Mouse (Mus musculus): ENCODE measurements around the gene Gm10273. TPM values are rescaled to one million over a fixed set of nuclear protein-coding genes. Genes with fewer than 3 reads are reported as not detected.
"Not testable (repeated sequence)": the region's sequence is repeated elsewhere in the genome, so short reads cannot be mapped to it uniquely, and the experiment has no call there.

Gene Gm10273
- polyA plus RNA-seq, 1 experiment from 2014 or later = 13.3 TPM

DNA sequence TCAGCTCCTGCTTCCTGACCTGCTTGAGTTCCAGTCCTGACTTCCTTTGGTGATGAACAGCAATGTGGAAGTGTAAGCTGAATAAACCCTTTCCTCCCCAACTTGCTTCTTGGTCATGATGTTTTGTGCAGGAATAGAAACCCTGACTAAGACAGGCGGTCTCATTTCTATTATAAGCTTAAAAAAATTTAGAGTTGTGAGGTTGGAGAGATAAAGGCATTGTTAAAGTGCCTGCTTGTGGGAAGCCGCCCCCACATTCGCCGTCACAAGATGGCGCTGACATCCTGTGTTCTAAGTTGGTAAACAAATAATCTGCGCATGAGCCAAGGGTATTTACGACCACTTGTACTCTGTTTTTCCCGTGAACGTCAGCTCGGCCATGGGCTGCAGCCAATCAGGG lies 13.9 kb upstream of the Gm10273 start:
- H3K27me3 ChIP-seq (replicated peaks; ENCODE audit: control insufficient read depth, insufficient read depth, low read length); H3K4me1 ChIP-seq (ENCODE audit: control insufficient read depth, insufficient read depth, low read depth, low read length); ATAC-seq; H3K4me3 ChIP-seq (ENCODE audit: low read length); H3K36me3 ChIP-seq (ENCODE audit: control insufficient read depth, insufficient read depth, low read length); H3K4me2 ChIP-seq (ENCODE audit: low read length); H3K9me3 ChIP-seq (ENCODE audit: control insufficient read depth, low read length); H3K9ac ChIP-seq (ENCODE audit: low read depth, low read length); H3K27ac ChIP-seq (ENCODE audit: low read depth, low read length): not testable (repeated sequence)
- WGBS = 83% methylated on average over 6 of the region's 10 CpGs

DNA sequence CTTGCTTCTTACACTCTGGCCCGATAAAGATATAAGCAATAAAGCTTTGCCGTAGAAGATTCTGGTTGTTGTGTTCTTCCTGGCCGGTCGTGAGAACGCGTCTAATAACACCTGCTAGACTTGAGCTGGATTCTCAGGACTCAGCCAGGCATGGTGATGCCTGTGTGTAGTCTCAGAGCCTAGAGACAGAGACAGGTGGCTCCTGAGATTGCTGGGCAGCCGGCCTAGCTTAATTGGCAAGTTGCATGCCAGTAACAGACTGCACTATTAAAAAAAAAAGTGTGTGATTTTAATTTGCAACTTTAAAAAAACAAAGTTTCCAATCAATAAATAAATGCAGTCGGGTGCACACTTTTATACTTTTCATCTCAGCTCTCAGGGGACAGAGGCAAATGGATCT lies 8.5 kb upstream of the Gm10273 start:
- ATAC-seq = no peak
- Histone ChIP-seq H3K27ac (ENCODE audit: low read depth, low read length) (no peak overlapping the region), H3K9me3 (ENCODE audit: control insufficient read depth, low read length) (peaks cover 9% of the 10 kb centered on the region), H3K27me3 (replicated peaks; ENCODE audit: control insufficient read depth, insufficient read depth, low read length) (no peaks in the 10 kb centered on the region), H3K4me3 (ENCODE audit: low read length) (no peak overlapping the region), H3K4me2 (ENCODE audit: low read length) (no peak overlapping the region), H3K9ac (ENCODE audit: low read depth, low read length) (no peak overlapping the region), H3K4me1 (ENCODE audit: control insufficient read depth, insufficient read depth, low read depth, low read length) (no peaks in the 10 kb centered on the region), H3K36me3 (ENCODE audit: control insufficient read depth, insufficient read depth, low read length) (no peaks in the 10 kb centered on the region; the same call in 1 of the 2 replicates)
- WGBS = 83% methylated on average over 7 of the region's 8 CpGs

DNA sequence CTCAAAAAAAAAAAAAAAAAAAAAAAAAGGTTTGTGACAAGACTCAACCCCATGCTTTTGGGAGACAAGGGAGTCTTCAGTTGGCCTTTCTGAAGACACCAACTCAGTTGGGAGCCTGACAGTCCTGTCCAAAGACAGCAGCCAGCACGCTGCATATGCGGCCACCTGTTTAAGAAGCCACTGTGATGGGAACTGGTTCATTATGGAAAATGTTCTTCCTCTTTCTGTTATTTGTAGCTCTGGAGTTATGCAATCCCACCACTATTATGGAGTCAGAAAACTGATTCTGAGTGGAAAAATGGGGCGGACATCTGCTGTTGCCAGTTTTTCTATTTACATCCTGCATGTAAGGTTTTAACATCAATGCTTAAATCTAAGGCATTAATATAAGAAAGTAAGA lies 5.8 kb upstream of the Gm10273 start:
- Histone ChIP-seq H3K27me3 (replicated peaks; ENCODE audit: control insufficient read depth, insufficient read depth, low read length) (no peaks in the 10 kb centered on the region), H3K36me3 (ENCODE audit: control insufficient read depth, insufficient read depth, low read length) (no peaks in the 10 kb centered on the region; the same call in 1 of the 2 replicates), H3K9ac (ENCODE audit: low read depth, low read length) (no peak overlapping the region), H3K4me1 (ENCODE audit: control insufficient read depth, insufficient read depth, low read depth, low read length) (no peaks in the 10 kb centered on the region), H3K9me3 (ENCODE audit: control insufficient read depth, low read length) (peaks cover 9% of the 10 kb centered on the region), H3K27ac (ENCODE audit: low read depth, low read length) (no peak overlapping the region), H3K4me3 (ENCODE audit: low read length) (no peak overlapping the region), H3K4me2 (ENCODE audit: low read length) (no peak overlapping the region)
- 94% methylated on average over 3 of the region's 3 CpGs for WGBS
- no peak for ATAC-seq

DNA sequence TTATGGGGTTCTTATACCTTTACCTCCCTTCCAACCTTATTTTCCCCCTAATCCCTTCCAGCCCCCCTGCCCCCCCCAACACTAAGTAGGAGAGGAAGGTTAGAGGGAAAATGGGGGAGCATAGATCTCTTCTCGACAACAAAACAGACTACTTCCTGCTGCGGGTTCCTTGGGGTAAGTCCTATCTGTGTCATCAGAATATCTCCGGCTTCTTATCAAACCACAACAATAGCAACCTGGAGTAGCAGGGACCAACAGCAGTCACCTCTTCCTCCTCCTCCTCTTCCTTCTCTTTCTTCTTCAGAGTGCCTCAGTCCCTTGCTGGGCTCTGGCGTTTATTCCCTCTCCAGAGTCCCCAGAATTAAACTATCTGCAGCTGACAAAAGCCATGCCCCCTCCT lies 3.5 kb upstream of the Gm10273 start:
- Histone ChIP-seq H3K4me1 (ENCODE audit: control insufficient read depth, insufficient read depth, low read depth, low read length) (no peaks in the 10 kb centered on the region), H3K4me2 (ENCODE audit: low read length) (no peak overlapping the region), H3K27me3 (replicated peaks; ENCODE audit: control insufficient read depth, insufficient read depth, low read length) (no peaks in the 10 kb centered on the region), H3K4me3 (ENCODE audit: low read length) (no peak overlapping the region), H3K9me3 (ENCODE audit: control insufficient read depth, low read length) (peaks cover 9% of the 10 kb centered on the region), H3K9ac (ENCODE audit: low read depth, low read length) (no peak overlapping the region), H3K27ac (ENCODE audit: low read depth, low read length) (no peak overlapping the region), H3K36me3 (ENCODE audit: control insufficient read depth, insufficient read depth, low read length) (no peaks in the 10 kb centered on the region; the same call in 1 of the 2 replicates)
- WGBS = 74% methylated on average over 4 of the region's 4 CpGs
- no peak for ATAC-seq

DNA sequence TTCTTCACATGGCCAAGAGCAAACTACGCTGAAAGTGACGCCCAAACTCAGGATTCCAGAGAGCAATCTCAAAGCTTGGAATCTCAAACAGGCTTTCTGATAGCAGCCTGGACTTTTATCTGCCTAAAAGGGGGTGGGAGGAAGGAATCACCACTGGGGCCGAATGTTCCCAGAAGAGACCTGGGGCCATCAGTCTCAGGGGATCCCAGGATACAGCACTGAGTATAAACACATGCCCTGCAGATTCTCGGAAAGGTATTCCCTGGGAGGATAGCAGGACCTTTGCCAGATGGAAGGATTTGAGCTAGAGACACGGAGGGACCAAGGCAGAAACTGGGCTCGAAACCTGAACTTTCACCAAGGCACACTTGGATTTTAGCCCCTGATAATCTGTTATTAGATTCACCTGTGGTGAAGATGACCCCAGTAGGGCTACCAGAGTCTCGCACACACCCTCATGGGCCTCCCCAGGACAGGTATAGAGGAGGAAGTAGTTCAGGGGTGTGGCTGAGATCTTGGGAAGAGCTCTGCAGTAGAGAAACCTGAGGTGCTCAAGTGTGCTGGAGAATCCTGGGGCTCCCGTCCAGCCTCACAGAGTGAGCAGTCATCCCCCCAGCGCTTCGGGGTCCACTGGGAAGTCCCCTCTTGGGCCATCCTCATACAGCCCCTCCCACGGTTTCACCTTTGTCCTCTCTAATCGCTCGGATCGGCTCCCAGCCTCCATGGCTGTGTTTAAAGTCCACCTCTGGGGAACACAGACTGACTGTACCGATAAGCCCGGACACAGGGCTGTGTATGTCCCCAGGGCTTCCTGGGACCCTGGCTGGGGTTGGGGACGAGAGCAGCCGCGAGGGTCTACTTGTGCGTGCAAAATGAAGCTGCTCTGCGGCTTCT lies 7.7 kb downstream of the Gm10273 start, which contains the start of gene Pla2g12b:
TSS of gene Pla2g12b (plus strand) at position 762 of the 894 bp plus-strand sequence.
- H3K27me3 ChIP-seq (replicated peaks; ENCODE audit: control insufficient read depth, insufficient read depth, low read length) = no peaks in the 10 kb centered on the region
- no peaks in the 10 kb centered on the region for H3K36me3 ChIP-seq (ENCODE audit: control insufficient read depth, insufficient read depth, low read length)
- 81% methylated on average over 21 of the region's 21 CpGs for WGBS
- H3K27ac ChIP-seq (ENCODE audit: low read depth, low read length) = no peak within 1 kb of the TSS
- peaks cover 2% of the 10 kb centered on the region; the same call in 1 of the 2 replicates for H3K9me3 ChIP-seq (ENCODE audit: control insufficient read depth, low read length)
- no peak within 1 kb of the TSS for H3K9ac ChIP-seq (ENCODE audit: low read depth, low read length)
- no peak for ATAC-seq
- H3K4me2 ChIP-seq (ENCODE audit: low read length) = no peak within 1 kb of the TSS
- no peaks in the 10 kb centered on the region for H3K4me1 ChIP-seq (ENCODE audit: control insufficient read depth, insufficient read depth, low read depth, low read length)
- H3K4me3 ChIP-seq (ENCODE audit: low read length) = no peak within 1 kb of the TSS

DNA sequence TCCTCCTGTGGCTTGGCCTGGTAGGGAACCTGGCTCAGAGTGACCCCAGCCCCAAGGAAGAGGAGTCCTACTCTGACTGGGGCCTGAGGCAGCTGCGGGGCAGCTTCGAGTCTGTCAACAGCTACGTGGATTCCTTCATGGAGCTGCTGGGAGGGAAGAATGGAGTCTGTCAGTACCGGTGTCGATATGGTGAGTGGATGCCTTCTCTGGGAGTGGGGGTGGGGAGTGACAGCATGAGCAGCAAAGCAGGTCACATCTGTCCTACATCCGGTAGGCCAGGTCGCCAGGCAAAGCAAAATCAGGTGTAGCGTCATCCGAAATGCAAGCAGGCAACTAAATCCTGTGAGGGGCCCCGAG lies 8.3 kb downstream of the Gm10273 start:
- H3K27ac ChIP-seq (ENCODE audit: low read depth, low read length) = no peak overlapping the region
- ATAC-seq = no peak
- H3K9ac ChIP-seq (ENCODE audit: low read depth, low read length) = no peak overlapping the region
- no peak overlapping the region for H3K4me2 ChIP-seq (ENCODE audit: low read length)
- no peaks in the 10 kb centered on the region for H3K36me3 ChIP-seq (ENCODE audit: control insufficient read depth, insufficient read depth, low read length)
- no peaks in the 10 kb centered on the region for H3K27me3 ChIP-seq (replicated peaks; ENCODE audit: control insufficient read depth, insufficient read depth, low read length)
- 74% methylated on average over 10 of the region's 10 CpGs for WGBS
- peaks cover 2% of the 10 kb centered on the region; the same call in 1 of the 2 replicates for H3K9me3 ChIP-seq (ENCODE audit: control insufficient read depth, low read length)
- H3K4me1 ChIP-seq (ENCODE audit: control insufficient read depth, insufficient read depth, low read depth, low read length) = no peaks in the 10 kb centered on the region
- H3K4me3 ChIP-seq (ENCODE audit: low read length) = no peak overlapping the region

DNA sequence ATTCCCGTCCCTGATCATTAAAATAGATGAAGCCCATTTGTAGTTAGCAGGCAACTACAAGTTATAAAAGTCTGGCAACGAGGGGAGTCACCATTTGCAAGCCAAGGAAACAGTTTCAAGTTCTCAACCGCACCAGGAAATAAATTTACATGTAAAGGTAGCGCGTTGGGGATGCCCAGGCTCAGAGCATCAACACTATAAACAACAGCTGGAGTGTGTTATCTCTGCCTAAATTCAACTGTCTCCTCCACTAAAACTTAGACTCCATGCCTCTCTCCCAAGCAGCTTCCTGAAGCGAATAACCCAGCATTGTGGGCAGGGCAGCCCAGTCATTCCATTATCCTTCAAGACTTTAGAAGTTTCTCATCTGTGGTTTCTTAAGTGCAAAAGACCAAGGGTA lies 13.1 kb downstream of the Gm10273 start:
- WGBS = 68% methylated on average over 6 of the region's 6 CpGs
- no peaks in the 10 kb centered on the region for H3K4me1 ChIP-seq (ENCODE audit: control insufficient read depth, insufficient read depth, low read depth, low read length)
- no peaks in the 10 kb centered on the region for H3K9me3 ChIP-seq (ENCODE audit: control insufficient read depth, low read length)
- no peaks in the 10 kb centered on the region for H3K27me3 ChIP-seq (replicated peaks; ENCODE audit: control insufficient read depth, insufficient read depth, low read length)
- ATAC-seq = no peak
- H3K4me3 ChIP-seq (ENCODE audit: low read length) = no peak overlapping the region
- H3K4me2 ChIP-seq (ENCODE audit: low read length) = no peak overlapping the region
- H3K36me3 ChIP-seq (ENCODE audit: control insufficient read depth, insufficient read depth, low read length) = no peaks in the 10 kb centered on the region
- no peak overlapping the region for H3K27ac ChIP-seq (ENCODE audit: low read depth, low read length)
- no peak overlapping the region for H3K9ac ChIP-seq (ENCODE audit: low read depth, low read length)

DNA sequence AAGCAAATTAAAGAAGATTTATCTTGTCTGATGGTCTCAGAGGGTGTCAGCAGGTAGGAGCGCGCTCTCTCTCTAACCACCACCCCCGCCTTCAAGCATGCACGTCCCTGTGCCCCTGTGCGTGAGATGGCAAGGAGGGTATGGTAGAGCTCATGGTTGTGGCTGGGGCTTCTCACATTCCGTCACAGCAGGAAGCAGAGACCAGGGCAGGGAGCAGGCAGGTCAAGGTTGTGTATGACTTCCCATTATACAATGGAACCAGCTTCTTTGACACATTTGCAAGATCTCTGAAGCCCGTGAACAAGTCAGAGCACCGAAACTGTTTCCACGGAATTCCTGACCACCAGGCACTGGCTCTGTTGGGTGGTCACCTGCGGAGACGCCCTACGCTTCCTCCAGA lies 14.8 kb downstream of the Gm10273 start:
- Histone ChIP-seq H3K9ac (ENCODE audit: low read depth, low read length) (no peak overlapping the region), H3K27ac (ENCODE audit: low read depth, low read length) (no peak overlapping the region), H3K36me3 (ENCODE audit: control insufficient read depth, insufficient read depth, low read length) (no peaks in the 10 kb centered on the region), H3K4me2 (ENCODE audit: low read length) (no peak overlapping the region), H3K27me3 (replicated peaks; ENCODE audit: control insufficient read depth, insufficient read depth, low read length) (no peaks in the 10 kb centered on the region), H3K9me3 (ENCODE audit: control insufficient read depth, low read length) (no peaks in the 10 kb centered on the region), H3K4me3 (ENCODE audit: low read length) (no peak overlapping the region), H3K4me1 (ENCODE audit: control insufficient read depth, insufficient read depth, low read depth, low read length) (no peaks in the 10 kb centered on the region)
- ATAC-seq = no peak
- WGBS = 85% methylated on average over 12 of the region's 12 CpGs

DNA sequence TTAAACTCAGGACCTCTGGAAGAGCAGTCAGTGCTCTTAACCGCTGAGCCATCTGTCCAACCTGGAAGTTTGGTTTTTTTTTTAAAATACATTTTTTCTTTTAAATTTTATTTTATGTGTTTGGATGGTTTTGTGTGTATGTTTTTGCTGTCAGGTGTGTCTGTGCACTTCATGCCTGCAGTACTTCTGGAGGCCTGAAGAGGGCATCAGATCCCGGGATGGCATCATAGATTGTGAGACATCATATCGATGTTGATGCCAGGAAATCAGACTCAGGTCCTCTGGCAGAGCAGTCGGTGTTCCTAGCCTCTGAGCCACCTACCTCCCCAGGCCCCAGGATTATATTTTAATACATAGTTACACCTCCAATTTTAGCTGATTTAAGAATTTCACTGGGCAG lies 18.3 kb downstream of the Gm10273 start:
- no peaks in the 10 kb centered on the region for H3K9me3 ChIP-seq (ENCODE audit: control insufficient read depth, low read length)
- H3K4me1 ChIP-seq (ENCODE audit: control insufficient read depth, insufficient read depth, low read depth, low read length) = no peaks in the 10 kb centered on the region
- ATAC-seq = no peak
- no peaks in the 10 kb centered on the region for H3K36me3 ChIP-seq (ENCODE audit: control insufficient read depth, insufficient read depth, low read length)
- H3K4me3 ChIP-seq (ENCODE audit: low read length) = no peak overlapping the region
- WGBS = 92% methylated on average over 4 of the region's 4 CpGs
- no peaks in the 10 kb centered on the region for H3K27me3 ChIP-seq (replicated peaks; ENCODE audit: control insufficient read depth, insufficient read depth, low read length)
- no peak overlapping the region for H3K4me2 ChIP-seq (ENCODE audit: low read length)
- H3K9ac ChIP-seq (ENCODE audit: low read depth, low read length) = no peak overlapping the region
- H3K27ac ChIP-seq (ENCODE audit: low read depth, low read length) = no peak overlapping the region
